8 mouse cellular contexts compared by ENCODE assay signal in genomic region chr17:27018555-27019196, GRCm38 (mm10). TPM values are rescaled to one million over a fixed set of nuclear protein-coding genes. Genes with fewer than 3 reads are reported as not detected.
DNase-seq lines count a peak whose midpoint lies in the region; ATAC-seq and TF ChIP-seq lines count a peak whose summit lies in the region.

No protein-coding gene starts in this region.

- peak overlapping the region; percentile 89 for H3K4me3 ChIP-seq in gastrocnemius, adult 2 months
- H3K4me3 ChIP-seq in forebrain, embryonic 12.5 days (replicated peaks): peak overlapping the region; percentile 39
- no peak overlapping the region; the same call in 1 of the 2 replicates for H3K4me3 ChIP-seq in neural tube, embryonic 12.5 days

- 39% methylated on average over 10 of the region's 12 CpGs for WGBS in forebrain, embryonic 12.5 days
- 41% methylated on average over 12 of the region's 12 CpGs for WGBS in neural tube, embryonic 12.5 days

- ATAC-seq in forebrain, embryonic 12.5 days (ENCODE audit: low FRiP score): no peak
- ATAC-seq in neural tube, embryonic 12.5 days (ENCODE audit: low FRiP score, low read depth): no peak

- peak overlapping the region; percentile 55 for H3K4me2 ChIP-seq in forebrain, embryonic 12.5 days
- H3K4me2 ChIP-seq in neural tube, embryonic 12.5 days (replicated peaks): peak overlapping the region; percentile 68

- H3K27ac ChIP-seq in gastrocnemius, adult 2 months: peak overlapping the region; percentile 95
- 0 out of 2 replicates have a peak overlapping the region, but pooled peaks have one; percentile 25 for H3K27ac ChIP-seq in forebrain, embryonic 12.5 days
- no peak overlapping the region for H3K27ac ChIP-seq in neural tube, embryonic 12.5 days

- no peak for TF ChIP-seq CTCF in gastrocnemius, adult 2 months (IDR thresholded peaks at IDR 0.05)

- H3K9ac ChIP-seq in forebrain, embryonic 12.5 days: peak overlapping the region; percentile 49
- H3K9ac ChIP-seq in neural tube, embryonic 12.5 days: peak overlapping the region; percentile 36; the same call in 1 of the 2 replicates

- no peaks in the 10 kb centered on the region for H3K27me3 ChIP-seq in forebrain, embryonic 12.5 days
- H3K27me3 ChIP-seq in neural tube, embryonic 12.5 days (replicated peaks): no peaks in the 10 kb centered on the region

- peaks cover 39% of the 10 kb centered on the region for H3K36me3 ChIP-seq in forebrain, embryonic 12.5 days (replicated peaks)
- H3K36me3 ChIP-seq in neural tube, embryonic 12.5 days: peaks cover 42% of the 10 kb centered on the region

- peaks cover 15% of the 10 kb centered on the region for H3K4me1 ChIP-seq in forebrain, embryonic 12.5 days
- peaks cover 7% of the 10 kb centered on the region for H3K4me1 ChIP-seq in neural tube, embryonic 12.5 days

- H3K9me3 ChIP-seq in forebrain, embryonic 12.5 days: no peaks in the 10 kb centered on the region
- no peaks in the 10 kb centered on the region for H3K9me3 ChIP-seq in neural tube, embryonic 12.5 days

- DNase-seq in gastrocnemius, adult 2 months: no peak
- no peak for DNase-seq in gastrocnemius, postnatal 25 days
- DNase-seq in A20 (ENCODE audit: low read depth, low spot score): peak; percentile 66
- peak; percentile 57 to 60 for DNase-seq in layer of hippocampus, postnatal 14 days (ENCODE audit: low spot score in 2 of 2)
- no peak for DNase-seq in spleen, postnatal 4 days (ENCODE audit: low spot score in 2 of 2)
- no peak for DNase-seq in spleen, adult 12 weeks (ENCODE audit: low spot score)

- intact Hi-C loops in gastrocnemius, adult 2 months (cut with DNase I): loop anchor here (5.0 kb wide), 1 partner anchor 101 kb away; the partner anchor contains the start of gene Kifc5b

RNA-seq across cellular contexts. Expression of gene Bak1, which starts 10.1 kb away (rescaled TPM):
- total RNA-seq in gastrocnemius, adult 2 months (2021): 10 to 100 TPM; 15.5 to 20.1 TPM
- total RNA-seq in gastrocnemius, postnatal 25 days (2021): 10 to 100 TPM; 16.9 to 21.0 TPM
- 3.0 and 3.1 TPM in 2 replicates for polyA plus RNA-seq in forebrain, embryonic 12.5 days (2016; fragmentation: Nextera tagmentation; extraction: Ambion mirVana)
- total RNA-seq in layer of hippocampus, postnatal 14 days (2021): 10 to 100 TPM; 23.8 to 25.0 TPM
- 2.5 and 3.0 TPM in 2 replicates for polyA plus RNA-seq in neural tube, embryonic 12.5 days (2016; fragmentation: Nextera tagmentation; extraction: Ambion mirVana)

RNA-seq across cellular contexts. Expression of gene Itpr3, which starts 38.4 kb away (rescaled TPM):
- 1 to 10 TPM; 1.9 to 2.1 TPM for total RNA-seq in gastrocnemius, adult 2 months (2021)
- 1 to 10 TPM; 1.6 to 2.4 TPM for total RNA-seq in gastrocnemius, postnatal 25 days (2021)
- polyA plus RNA-seq in forebrain, embryonic 12.5 days (2016; fragmentation: Nextera tagmentation; extraction: Ambion mirVana): 1.6 and 3.3 TPM in 2 replicates
- 1 to 10 TPM; 2.3 to 5.3 TPM for total RNA-seq in layer of hippocampus, postnatal 14 days (2021)
- polyA plus RNA-seq in neural tube, embryonic 12.5 days (2016; fragmentation: Nextera tagmentation; extraction: Ambion mirVana): 2.2 and 2.4 TPM in 2 replicates

RNA-seq across cellular contexts. Expression of gene Zbtb9, which starts 45.7 kb away (rescaled TPM):
- total RNA-seq in gastrocnemius, adult 2 months (2021): under 1 TPM; 0.17 to 0.41 TPM
- total RNA-seq in gastrocnemius, postnatal 25 days (2021): under 1 TPM; 0.43 to 0.92 TPM
- 18.9 and 20.0 TPM in 2 replicates for polyA plus RNA-seq in forebrain, embryonic 12.5 days (2016; fragmentation: Nextera tagmentation; extraction: Ambion mirVana)
- 10 to 100 TPM; 11.7 to 14.1 TPM for total RNA-seq in layer of hippocampus, postnatal 14 days (2021)
- 17.6 and 19.4 TPM in 2 replicates for polyA plus RNA-seq in neural tube, embryonic 12.5 days (2016; fragmentation: Nextera tagmentation; extraction: Ambion mirVana)

Comparison
In these comparisons a context has a peak if more than half of its experiments do, and no peak if none do; other contexts are left out.
1. DNase-seq: peak in A20 (single experiment) and layer of hippocampus, postnatal 14 days (2 of 2); none in gastrocnemius, adult 2 months (single experiment), gastrocnemius, postnatal 25 days (single experiment), spleen, postnatal 4 days (0 of 2) and spleen, adult 12 weeks (single experiment).
2. RNA of gene Zbtb9, which starts 45.7 kb away (total RNA-seq): 11.7 to 14.1 TPM in layer of hippocampus, postnatal 14 days; 0.43 to 0.92 TPM in gastrocnemius, postnatal 25 days and 0.17 to 0.41 TPM in gastrocnemius, adult 2 months; every median in the first group is over 4 times any median in the second.